Mouse (Mus musculus) frontal cortex, postnatal 10 days (tissue): ENCODE data around the gene Rhbdl1.
"Not testable (repeated sequence)": the region's sequence is repeated elsewhere in the genome, so short reads cannot be mapped to it uniquely, and the experiment has no call there.

Source experiments
- DNase-seq, 2 experiments: peaks; one replicate each; pipeline ENCODE4 v3.0.0; 2022; ENCODE audit warnings: low spot score in 2 of 2, mixed read lengths in 1 of 2

Rhbdl1 gene

DNA sequence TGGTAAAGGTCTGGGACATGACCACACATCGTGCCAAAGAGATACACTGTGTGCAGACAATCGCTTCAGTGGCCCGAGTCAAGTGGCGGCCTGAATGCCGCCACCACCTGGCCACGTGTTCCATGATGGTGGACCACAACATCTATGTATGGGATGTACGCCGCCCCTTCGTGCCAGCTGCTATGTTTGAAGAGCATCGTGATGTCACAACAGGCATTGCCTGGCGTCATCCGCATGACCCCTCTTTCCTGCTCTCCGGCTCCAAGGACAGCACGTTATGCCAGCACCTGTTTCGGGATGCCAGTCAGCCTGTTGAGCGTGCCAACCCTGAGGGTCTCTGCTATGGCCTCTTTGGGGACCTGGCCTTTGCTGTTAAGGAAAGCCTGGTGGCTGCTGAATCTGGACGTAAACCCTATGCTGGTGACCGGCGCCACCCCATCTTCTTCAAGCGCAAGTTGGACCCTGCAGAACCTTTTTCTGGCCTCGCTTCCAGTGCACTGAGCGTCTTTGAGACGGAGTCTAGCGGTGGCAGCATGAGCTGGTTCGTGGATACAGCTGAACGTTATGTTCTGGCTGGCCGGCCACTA is 11.0 kb downstream of the Rhbdl1 start:
- no peak for DNase-seq

DNA sequence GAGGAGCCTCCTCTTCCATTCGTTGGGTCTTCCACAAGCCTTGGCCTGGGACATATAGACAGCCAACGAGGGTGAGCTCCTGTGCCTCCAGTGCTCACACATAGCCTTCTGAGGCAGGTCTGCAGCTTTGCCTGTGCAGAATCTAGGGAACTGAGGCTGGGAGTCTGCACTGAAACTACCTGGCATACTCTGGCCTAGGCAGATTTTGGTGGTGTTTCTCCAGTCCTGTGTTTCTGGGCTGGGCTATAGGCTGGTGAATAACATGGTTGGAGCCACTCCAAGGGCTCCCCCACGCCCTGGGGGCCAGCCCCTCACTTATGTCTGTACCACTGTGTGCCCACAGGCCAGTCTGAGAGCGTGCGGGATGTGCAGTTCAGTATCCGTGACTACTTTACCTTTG is 11.8 kb downstream of the Rhbdl1 start:
- no peak for DNase-seq

DNA sequence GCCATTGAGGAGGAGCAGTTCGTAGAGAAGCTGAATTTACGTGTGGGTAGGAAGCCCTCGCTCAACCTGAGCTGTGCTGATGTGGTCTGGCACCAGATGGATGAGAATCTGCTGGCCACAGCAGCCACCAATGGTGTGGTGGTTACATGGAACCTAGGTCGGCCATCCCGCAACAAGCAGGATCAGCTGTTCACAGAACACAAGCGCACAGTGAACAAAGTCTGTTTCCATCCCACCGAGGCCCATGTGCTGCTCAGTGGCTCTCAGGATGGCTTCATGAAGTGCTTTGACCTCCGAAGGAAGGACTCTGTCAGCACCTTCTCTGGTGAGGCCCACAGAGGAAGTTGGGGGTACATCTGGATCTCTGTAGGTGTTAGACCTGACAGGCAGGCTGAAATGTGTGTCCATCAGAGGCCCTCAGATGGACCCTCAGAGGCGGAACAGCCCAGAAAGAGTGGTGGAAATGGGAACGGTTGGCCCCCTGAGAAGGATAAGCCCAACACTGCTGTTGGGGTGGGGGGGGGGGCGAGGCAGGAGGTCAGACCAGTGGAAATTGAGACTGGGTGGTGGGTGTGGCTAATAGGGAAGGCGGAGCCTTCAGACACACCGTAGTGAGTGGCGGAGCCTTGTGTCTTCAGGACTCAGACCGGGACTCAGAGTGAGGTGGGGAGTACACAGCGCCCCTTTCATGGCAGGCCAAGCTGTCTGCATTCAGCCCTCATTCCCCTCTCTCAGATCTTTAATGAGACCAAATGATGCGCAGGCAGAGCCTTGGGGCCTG is 12.5 kb downstream of the Rhbdl1 start:
- no peak for DNase-seq

DNA sequence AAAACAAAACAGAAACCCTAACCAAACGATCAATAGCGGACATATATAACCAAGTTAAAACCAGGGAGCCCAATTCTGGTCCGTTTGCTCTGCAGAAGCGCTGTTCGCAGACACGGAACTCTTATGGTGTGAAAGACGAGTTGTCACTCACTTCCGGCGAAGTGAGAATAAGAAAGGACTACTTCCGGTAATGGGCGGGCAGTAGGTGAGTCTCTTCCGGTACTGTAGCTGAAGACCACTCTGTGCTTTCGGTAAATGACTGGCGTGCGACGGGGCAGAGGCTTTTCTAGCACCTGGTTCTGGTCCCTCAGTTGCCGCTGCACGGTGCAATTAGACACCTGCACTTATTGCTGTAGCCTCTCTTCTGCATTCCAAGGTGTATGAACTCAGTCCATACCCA is 13.6 kb downstream of the Rhbdl1 start, which contains the start of gene Wdr24:
Gene Wdr24, plus strand, starts transcription at position 176 of the 400 bp plus-strand sequence.
- peak in 1 of 2 experiments; percentile 75 for DNase-seq

DNA sequence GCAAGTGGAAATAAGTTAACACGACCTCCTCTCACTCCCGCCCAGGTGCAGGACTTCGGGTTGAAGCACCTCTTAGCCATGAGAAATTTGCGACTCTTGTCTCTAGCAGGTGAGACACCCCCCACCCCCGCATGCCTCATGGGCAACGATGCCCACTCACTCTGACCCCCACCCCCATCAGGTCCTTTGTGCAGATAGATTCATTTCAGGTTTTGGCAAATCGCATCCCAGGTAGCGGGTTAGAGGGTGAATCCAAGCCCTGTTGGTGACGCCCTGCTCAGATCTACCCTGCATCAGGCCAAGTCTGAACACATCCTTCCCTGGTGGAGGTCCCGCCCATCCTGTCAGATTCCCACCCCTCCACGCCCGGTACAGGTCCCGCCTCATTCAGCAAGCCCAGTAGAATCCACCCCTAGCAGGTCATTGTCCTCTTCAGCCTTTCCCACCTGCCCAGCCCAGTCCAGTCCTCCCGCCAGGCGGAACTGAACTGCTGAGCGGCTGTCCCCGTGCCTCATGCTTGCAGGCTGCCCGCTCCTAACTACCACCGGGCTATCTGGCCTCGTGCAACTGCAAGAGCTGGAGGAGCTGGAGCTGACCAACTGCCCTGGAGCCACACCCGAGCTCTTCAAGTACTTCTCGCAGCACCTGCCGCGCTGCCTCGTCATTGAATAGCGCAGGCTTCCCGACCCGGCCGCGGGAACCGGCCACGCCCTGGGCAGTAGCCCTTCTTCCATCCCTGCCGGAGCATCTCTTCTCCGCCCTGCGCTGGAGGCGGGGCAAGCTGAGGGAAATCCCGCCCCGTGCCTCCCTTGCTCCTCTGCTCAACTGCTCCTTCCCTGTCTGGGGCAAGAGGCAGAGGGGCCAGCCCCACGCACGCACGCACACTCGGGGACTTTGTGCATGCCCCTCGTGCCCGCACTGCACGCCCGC is 18.0 kb downstream of the Rhbdl1 start:
- DNase-seq: no peak

DNA sequence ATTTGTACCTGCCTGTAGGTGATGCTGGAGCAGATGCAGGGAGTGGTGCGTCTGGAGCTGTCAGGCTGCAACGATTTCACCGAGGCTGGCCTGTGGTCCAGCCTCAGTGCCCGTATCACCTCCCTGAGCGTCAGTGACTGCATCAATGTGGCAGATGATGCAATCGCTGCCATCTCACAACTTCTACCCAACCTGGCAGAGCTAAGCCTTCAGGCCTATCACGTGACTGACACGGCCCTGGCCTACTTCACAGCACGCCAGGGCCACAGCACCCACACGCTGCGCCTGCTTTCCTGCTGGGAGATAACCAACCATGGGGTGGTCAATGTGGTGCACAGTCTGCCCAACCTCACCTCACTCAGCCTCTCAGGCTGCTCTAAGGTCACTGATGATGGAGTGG is 19.4 kb downstream of the Rhbdl1 start:
- no peak for DNase-seq

DNA sequence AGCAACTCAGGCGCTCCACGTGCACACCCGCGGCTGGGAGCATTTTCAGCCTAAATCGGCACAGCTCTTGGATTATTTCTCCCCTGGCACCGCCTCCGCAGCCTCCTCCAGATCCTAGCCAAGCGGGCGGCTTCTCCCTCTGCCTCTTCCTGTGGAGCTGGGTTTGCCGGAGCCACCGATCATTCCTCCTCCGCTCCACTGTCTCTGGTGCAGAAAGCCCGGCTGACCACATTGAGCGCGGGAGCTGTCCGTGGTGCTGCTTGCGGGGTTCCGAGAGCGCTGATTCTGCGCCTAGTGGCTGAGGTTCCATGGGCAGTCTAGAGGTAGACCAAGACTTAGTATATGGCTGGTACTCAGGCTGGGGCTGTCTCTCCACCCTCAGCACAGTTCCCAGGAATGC is 23.6 kb downstream of the Rhbdl1 start:
- DNase-seq: peak in 1 of 2 experiments; percentile 71

DNA sequence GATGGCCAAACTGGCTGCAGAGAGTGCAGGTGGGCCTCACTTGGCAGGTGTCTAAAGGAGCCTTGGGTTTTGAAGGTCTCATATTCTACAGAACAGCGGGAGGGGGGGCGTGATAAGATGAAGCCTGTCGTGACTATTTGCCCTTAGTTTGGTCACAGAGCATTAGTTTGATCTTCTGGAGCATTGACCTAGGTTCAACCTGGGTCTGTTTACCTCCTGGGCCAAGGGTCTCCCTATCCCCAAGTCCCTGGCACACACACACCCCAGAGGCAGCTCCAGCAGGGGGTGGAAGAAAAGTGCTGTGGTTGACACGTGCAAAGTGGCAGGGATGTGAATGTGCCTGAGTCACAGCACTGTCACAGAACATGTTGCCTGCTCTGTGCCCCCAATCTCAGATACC is 26.2 kb downstream of the Rhbdl1 start:
- no peak for DNase-seq

DNA sequence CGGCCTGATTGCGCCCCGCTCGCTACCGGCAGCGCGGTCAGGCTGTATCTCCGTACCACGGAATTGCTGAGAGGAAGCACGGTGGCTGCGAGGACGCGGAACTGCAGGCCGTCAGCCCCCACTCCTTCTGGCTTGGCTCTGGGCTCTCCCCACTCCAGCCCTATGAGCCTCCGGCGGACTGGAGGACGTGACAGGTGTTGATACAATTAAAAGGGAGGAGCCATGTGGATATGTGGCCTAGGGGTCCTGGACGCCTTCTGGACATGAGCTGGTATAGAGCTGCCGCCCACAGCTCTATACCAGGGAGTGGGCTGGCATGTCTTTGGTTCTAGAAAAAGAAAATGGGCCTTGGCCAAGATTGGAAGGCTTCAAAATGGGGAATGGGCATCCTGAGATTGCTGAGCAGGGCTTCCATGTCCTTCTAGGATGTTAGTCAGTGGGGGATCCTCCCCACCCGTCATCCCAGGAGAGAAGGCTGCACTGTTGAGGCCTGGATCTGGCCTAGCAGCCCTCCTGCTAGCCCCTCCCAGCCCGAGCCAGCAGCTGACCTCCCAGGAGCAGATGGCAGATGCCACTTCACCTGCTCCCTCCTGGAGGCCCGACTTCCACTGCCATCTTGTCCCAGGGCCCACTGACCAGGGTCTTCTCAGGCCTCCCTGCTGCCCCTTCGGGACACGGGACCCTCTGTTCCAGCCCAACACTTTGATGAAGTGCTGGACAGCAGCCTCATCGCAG is 27.3 kb downstream of the Rhbdl1 start:
- DNase-seq: no peak

DNA sequence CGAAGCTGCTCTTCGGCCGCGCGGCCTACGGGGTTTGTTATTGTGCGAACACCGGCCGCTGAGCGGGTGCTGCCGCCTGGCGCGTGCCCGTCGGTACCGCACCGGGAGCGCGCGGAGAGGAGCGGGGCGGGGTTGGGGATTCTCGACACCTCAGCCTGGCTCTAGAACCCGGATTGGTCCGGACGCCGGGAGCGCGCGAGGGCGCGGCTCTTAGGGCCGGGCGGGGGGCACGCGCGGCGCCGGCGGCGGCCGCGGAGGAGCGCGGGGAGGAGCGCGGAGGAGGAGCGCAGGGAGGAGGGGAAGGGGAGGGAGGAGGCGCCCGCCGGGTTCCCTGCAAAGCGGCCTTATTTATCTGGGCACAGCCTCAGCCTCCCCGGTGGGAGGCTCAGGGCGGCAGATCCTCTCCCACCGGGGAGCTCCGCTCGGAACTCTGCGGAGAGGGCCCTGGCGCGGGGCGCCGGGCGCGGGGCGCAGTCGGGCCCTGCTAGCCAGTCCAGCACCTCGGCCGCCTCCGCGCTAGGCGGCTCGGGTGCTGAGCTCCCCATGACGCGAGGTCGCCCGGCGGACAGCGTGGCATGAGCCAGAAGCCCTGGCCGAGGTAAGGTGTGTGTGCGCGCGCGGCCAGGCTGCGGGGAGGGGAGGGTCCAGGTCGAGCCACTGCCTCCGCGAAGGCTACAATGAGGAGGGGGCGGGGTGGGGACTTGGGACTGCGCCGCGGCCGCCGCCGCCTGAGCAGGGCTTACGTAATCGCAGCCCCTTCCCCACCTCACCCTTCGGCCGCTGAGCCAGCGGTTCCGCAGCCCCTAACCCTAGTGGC is 28.1 kb downstream of the Rhbdl1 start, which contains the start of gene Fbxl16:
Gene Fbxl16, plus strand, starts transcription at position 297 of the 817 bp plus-strand sequence.
- peak; percentile 86 to 88 for DNase-seq

DNA sequence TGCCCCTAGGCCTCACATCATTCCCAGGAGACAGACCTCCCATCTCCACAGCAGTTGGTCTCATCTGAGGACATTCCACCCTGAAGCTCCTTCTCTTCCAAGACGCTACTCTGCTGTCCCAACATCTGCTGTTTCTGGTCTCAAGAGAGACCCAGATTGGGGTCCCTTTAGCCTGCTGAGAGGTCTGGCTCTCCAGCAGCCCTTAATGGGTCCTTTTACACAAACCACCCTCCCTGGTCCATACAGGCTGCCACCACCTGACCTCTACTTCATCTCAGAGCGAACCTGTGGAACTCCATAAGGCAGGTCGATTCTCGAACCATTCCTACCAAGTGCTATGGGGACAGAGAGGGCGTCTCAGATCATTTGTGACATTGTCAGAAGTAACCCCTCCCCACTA is 29.1 kb downstream of the Rhbdl1 start:
- no peak for DNase-seq

DNA sequence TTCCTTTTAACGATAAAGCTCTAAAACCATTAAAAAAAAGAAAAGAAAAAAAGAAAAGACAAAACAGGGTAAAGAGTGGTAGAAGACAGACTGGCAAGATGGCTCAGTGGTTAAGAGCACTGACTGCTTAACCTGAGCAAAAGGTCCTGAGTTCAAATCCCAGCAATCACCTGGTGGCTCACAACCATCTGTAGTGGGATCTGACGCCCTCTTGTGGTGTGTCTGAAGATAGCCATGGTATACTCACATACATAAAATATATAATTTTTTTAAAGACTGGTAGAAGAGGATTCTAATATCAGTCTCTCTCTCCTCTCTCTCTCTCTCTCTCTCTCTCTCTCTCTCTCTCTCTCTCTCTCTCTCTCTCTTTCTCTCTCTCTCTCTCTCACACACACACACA is 29.6 kb downstream of the Rhbdl1 start:
- DNase-seq: not testable (repeated sequence)

DNA sequence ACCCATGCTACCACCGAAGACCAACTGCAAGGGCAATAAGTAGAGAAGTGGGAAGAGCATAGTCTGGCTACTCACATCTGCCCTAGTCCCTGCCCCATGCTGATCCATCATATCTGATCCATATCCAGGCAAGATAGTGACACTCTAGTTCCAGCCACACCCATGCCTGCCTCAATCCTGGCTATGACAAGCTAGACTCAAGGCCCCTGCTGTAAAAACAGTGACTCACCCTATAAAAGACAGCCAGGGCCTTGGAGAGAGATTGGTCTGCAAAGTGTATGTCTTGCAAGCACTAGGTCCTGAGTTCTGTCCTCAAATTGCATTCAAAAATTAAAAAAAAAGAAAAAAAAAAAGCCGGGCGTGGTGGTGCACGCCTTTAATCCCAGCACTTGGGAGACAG is 30.6 kb downstream of the Rhbdl1 start:
- no peak for DNase-seq

DNA sequence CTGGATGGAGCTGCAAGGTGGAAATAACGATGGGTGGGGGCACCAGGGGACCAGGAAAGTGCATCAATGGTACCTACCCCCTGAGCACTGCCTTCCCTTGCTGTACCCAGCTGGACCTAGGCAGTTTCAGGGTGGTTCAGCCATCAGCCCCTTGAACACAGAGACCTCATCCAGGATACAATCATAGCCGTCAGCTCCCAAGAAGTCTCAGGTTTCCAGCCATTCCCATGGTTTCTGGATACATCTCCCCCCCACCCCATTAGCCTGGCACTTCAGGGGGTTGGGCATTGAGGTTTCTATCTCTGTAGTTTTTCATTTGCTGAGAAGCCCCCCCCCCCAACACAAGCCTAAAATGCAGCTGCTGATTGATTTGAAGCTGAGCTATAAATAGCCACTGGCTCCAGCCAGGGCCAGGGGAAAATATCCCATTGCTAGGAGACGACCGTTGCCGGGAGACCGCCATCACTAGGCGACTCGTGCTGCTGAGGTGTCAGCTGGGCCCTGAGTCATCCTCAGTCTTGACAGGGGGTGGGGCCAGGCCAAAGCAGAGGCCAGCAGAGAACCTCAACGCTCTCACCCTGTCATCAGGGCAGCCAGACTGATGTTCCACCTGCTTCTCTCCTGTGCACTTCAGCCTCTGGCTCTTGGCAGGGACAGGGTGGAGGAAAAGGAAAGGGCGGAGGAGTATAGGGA is 34.1 kb downstream of the Rhbdl1 start:
- DNase-seq: peak; percentile 79 to 89

DNA sequence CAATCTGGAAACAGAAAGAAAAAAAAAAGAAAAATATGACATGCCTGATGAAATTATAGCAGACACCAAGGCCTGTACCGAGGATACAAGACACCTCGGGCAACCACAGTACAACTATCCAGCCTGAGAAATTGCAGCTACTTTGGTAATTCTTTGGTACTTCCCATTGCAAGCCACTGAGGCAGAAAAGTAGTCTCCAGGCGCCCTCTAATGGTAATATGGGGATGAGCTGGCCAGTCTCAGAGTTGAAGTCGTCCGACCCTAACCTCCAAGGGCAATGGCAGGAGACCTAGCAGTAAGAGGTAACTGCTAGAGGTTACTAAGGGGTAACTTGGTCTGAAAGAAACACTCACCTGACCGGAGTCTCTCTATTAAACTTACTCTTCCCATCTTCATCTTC is 36.1 kb downstream of the Rhbdl1 start:
- DNase-seq: peak in 1 of 2 experiments; percentile 58

DNA sequence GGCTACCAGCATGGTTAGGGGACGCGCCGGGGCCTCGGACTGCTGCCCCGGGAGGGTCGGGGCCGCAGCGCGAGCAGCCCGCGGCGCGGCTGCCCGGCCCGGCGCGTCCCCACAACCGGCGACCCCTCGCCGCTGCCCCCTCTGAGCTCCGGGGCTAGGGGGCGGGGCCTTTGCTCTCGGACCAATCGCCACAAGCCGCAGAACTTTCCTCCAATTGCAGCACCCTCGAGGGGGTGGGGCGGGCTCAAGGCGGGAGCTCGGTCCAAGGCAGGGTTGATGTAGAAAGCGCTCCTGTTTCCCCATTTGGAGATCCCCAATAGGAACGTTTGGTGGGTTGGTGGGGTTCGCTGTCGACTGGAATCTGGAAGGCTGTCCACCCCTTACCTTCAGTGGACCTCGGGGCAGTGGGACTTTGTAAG is 40.1 kb downstream of the Rhbdl1 start, which contains the start of gene Metrn:
Gene Metrn, minus strand, starts transcription at position 186 of the 419 bp plus-strand sequence.
- DNase-seq: peak; percentile 78 to 83

DNA sequence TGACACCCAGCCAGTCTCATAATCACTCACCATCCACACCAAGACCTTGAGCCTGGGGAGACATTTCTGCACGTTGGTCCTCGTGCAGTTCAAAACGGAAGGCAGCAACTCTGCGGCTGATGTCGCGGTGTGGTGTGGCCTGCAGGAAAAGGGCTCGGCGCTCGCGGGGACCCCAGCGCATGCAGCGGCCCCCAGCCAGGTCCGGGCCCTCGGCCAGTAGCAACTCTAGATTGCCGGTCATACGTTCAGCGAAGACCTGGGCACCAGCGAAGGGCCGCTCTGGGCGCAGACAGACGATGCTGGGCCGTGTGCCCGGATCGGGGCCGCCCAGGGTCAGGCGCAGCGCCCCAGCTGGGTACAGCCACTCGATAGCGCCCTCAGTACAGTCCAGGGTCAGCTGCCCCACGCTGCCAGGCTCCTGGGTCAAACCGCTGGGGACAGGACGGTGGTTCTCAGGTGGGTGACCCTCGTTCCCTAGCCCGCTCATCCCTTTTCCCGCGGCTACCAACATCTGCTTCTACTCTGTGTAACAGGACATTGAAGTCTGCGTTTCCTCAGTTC is 40.8 kb downstream of the Rhbdl1 start:
- DNase-seq: no peak

DNA sequence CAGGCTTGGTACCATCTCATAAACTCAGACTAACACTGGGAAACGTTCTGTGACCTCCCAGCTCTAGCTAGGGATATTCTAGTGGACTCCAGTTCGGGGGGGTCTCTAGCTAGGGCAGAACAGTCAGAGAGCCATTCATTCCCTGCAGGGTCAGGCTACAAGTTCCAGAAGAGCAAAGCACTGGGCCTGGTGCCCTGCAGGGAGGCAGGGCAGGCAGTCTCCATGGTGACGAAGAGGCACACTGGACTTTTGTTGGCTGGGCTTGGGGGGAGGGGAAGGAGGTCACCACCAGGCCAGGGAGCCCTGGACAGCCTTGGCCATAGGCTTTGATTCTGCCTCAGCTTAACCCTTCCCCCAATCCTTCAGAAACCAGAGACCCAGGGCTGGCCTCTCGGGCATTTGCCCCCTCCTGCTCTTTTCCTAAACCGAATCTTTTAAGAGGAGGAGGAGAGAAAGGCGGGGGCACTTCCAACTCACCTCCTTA is 41.4 kb downstream of the Rhbdl1 start, which contains the start of gene AC134908.4:
Gene AC134908.4, minus strand, starts transcription at position 51 of the 484 bp plus-strand sequence.
- DNase-seq: peak; percentile 61 to 74

DNA sequence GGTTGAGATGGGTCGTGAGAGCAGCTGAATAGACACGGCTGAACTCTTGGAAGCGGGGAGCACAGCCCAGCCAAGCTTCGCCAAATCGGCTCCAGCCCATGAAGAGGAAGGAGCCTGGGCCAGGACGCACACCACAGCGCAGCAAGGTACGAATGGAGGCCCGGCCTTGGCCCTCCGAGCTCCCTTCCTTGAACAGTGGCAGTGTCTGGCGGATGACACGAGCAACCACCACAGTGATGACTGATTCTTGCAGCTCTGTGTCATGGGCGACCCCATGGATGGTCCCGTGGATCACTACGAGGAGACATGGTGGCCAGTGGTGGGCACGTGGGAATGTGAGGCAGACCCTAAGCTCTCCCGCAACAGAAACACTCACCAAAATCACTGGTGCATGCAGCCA is 42.1 kb downstream of the Rhbdl1 start:
- DNase-seq: no peak
